Mouse (Mus musculus) liver, embryonic 14 days (tissue): ENCODE measurements around the gene Nedd8. TPM values are rescaled to one million over a fixed set of nuclear protein-coding genes. Genes with fewer than 3 reads are reported as not detected.

Experiments
- polyA plus RNA-seq: library from polyadenylated mRNA; depleted of rRNA; stranded (reverse); fragments of >200 nt; gene quantifications from 2 replicates; pipeline ENCODE4 v1.2.3, GENCODE M21; 2012; rRNA removed

Gene Nedd8
- polyA plus RNA-seq, result 177 and 195 TPM in 2 replicates

DNA sequence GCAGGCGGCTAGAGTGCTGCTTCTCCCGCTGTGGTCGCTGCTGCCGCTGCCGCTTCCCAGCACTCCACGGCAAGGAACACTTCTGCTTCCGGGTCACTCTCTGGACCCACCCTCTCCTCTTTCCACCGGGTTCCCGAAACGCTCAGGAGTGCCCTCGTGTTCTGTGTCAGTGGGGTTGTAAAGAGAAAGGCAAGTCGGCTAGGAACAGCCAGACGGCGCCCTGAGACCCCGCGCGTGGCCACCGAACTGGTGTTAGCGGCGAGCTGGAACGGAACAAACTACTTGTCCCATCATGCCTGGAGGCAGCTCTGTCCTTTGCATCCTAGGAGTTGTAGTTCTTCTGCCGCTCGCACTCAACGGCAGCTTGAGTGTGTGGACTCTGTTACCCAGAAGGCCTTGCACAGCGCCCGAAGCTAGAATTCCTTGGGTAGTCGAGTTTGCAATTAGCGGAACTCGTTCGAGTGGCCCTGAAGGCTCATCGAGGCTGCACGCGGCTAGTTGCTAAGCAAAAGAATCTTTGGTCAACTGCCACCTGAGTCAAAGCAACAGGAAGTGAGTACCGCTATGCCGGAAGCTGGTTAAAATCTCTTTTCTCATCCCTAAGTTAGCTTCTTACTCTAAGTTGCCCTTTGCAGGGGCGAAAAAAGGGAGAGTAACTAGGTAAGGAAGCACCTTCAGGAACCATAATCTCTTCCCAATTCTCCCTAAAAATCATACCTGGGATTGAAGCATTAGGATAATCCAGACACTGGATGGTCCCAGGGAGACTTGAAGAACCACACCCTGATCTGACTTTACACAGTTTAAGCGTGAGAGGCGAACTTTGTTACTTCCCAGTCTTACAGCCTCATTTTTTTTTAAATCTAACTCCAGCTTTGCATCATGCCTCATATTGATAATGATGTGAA, at the start of gene Nedd8, which contains the start of gene Gmpr2:
Gene Nedd8, minus strand, starts transcription at position 292 of the 908 bp plus-strand sequence.
Gene Gmpr2, plus strand, starts transcription at position 109 of the 908 bp plus-strand sequence.

DNA sequence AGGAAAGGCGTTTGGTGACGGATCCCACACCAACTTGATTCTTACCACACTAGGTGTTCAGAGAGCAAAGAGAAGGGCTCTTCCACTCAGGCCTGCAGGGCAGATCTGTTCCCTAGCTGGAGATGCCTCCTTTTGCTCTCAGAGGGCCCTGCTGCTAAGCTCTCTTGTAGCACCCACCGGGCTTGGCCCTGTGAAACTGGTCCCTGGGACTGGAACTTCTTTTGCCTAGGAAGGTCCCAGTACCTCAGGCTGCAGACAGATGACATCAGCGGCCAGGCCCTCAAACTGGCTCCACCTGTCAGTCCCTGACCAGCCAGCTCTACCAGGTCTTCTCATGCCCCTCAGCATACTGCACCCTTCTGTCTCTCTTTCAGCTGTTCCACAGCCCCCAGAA, 41.8 kb upstream of the Nedd8 start, which contains the start of gene Tgm1:
Gene Tgm1, minus strand, starts transcription at position 198 of the 394 bp plus-strand sequence.

DNA sequence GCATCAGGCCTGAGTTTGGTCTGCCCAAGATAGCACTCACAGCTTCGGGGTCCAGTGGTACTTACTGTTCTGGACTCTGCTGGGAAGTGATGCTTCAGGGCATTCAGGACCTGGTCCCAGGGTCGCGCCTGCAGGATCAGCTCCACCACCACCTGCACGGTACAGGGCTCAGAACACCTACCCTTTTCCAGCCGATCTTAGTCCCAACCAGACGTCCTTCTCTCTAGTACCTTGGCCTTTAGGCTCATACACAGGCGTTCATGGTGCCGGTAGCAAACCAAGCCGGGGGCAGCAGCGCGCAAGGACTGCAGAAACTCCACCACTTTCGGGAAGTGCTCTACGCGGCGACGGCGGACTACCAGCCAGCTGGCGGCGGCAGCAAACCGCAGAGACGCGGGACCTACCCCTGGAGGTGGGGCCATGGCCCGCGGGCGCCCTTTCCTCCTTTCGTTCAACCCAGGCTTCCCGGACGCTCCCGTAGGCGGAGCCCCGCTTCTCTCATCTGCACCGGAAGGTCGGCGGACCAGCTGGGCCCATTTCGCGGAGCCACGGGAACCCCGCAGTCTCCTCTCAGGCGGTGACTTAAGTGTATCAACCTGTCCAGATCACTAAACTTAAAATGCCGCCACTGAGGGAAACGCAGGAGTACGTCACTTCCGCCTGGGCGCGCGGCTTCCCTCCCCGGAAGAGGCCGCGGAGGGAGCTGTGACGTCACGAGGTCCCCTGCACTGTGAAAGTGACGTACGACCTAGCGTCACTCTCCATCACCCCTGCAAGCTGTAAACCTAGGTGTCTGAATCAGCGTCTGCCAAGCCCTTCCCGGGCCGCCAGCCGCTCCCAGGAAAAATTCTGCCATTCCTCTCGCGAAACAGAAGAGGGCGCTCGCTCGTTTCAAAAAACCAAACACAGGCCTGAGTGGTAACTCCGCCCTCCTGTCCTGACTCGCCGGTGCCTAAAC, 9.5 kb upstream of the Nedd8 start, which contains the start of gene Tinf2:
Gene Tinf2, minus strand, starts transcription at position 661 of the 958 bp plus-strand sequence.

DNA sequence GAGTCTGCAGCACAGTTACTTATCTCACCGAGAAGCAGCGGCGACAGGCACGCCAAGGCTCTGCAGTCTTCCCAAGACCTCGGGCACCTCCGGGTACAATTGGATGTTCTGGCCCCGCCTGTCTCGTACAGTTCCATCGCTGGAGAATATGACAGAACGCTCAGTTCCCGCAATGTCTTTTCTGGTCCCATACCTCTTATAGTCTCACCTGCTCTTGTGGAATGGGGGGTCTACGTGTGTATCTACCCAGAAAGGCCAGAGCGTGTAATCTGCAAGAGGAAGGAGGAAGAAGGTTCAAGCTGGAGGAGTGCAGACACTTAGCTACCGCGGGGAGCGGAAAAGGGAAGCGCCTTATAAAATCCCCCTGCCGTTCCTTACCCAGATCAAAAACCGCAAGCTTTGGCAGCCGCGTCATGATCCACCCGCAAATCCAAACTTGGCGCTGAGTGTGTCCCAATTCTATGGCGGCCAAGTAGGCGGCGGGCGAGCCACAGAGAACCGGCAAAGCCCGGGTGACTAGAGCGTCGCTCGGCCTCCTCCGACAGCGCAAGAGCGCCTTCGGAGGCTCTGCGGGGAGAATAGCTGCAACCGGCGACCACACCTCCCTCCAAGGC, 11.9 kb downstream of the Nedd8 start, which contains the start of gene Mdp1:
Gene Mdp1, minus strand, starts transcription at position 549 of the 614 bp plus-strand sequence.

DNA sequence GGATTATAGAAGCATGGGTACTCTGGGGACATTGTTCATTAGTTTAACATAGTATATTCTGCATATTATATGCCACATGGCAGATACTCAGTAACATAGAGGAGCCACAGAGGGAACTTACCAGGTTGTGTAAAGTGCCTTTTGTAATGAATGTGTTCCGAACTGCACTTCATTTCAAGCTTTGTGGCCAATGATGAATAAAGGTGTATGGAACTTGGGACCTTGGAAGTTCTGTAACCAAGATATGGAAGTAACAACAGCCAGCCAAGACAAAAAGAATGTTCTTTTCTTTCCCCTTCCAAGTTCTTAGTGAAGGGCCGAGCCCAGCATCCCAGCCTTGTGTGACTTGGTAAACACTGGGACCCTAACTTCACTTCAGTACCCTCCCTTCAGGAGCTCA, 22.0 kb downstream of the Nedd8 start, which contains the start of gene Tssk4:
Gene Tssk4, plus strand, starts transcription at position 301 of the 400 bp plus-strand sequence.

DNA sequence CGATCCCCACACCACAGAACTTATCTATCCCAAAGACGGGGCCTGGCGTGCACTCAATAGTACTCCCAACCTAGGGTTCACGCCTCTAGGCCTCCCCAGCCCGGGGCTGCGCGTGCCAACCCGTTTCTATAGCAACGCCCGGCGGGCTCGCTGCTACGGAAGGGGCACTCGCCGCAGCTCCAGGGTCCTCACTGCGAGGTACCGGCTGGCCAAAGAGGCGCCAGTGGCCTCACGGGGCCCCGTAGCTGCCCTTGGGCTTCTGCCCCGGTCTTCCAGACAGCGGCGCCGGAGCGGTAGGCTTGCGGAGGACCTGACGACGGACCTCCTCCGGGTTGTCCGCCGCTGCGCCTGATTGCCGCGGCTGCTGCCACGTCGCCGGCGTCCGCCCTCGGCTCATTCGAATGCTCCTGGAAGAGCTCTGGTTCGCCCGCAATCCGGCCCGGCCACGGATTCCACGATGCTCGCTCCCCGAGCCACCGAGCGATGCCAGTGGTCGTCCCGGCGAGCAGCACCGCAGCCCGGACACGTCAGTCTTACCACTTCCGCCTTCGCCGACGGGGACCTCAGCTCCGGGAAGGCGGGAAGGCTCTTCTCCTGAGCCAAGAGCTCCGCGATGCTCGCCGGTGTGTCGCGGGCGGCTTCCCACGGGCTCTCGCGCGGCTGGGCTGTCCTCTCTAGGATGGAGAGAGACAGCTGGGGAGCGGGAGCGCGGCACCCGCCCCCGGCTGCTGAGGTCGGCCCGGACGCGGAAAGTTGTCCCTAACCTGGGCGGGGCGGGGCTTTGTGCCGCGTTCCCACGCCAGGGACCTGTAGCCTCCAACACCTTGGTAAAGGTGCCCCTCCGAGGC, 28.6 kb downstream of the Nedd8 start, which contains the start of gene Tm9sf1:
Gene Tm9sf1, minus strand, starts transcription at position 747 of the 848 bp plus-strand sequence.

DNA sequence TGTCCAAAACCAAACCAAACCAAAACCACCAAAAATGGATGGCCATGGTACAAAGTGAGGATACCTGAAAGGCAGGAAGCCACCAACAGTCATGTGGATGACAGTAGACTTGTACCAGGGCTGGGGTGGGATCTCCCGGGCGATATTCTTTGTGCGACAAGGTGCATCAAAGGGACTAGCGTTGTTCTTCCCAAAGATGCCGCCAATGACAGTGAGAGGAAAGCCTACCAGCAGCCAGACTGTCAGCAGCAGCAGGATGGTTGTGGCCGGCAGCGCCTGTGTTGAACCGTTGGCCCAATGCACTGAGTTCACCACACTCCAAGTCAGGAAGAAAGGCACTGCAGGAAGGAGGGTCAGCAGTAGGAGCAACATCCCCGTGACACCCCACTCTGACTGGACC, 34.1 kb downstream of the Nedd8 start, which contains the start of gene Gm49378:
Gene Gm49378, minus strand, starts transcription at position 101 of the 400 bp plus-strand sequence.

DNA sequence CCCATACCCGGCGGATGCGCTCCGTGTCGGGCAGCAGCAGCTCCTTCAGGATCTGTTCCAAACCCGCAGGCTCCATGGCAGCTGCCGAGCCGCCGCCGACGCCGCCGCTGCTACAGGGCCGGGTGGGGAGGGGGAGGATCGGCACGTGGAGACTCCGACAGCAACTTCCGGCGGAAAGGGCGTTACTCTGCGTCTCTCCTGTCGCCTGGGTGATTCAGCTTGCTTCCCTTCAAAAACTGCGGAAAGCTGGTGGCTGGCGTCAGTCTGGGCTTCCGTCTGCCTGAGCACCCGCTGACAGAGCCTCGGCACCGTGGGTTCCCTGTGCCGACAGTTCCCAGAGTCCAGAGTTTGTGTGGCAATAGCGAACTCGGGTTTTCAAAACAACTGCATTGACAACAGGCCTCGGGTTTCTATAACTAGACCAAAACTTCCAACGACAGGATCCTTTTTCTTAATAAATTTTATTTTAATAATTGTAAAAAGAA, 36.4 kb downstream of the Nedd8 start, which contains the start of gene Ipo4:
Gene Ipo4, minus strand, starts transcription at position 435 of the 485 bp plus-strand sequence.

DNA sequence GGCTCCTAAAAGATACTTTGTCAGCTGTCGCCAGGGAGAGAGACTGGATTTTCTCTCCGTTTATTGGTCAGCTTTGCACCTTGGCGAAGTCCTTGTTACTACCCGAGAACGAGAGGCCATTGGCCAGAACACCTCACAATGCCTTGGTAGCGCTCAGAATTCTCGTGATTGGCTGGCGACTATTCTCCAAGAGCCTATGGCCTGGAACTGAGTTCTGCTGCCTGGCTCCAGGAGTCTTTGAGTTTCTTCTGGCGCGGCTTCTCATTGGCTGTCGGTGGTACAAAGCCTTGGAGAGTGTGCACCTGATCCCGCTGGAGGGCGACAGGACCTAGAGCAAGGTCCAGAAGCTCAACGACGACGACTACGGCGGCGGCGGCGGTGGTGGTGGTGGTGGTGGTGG, 54.1 kb downstream of the Nedd8 start, which contains the start of gene Rec8:
Gene Rec8, plus strand, starts transcription at position 216 of the 400 bp plus-strand sequence.

Other genes starting within 250 kb of the Nedd8 start
- 45.3 and 46.0 TPM in 2 replicates for gene Dhrs4, start 193.4 kb downstream of the Nedd8 start, polyA plus RNA-seq
- gene Carmil3, start 181.5 kb downstream of the Nedd8 start, polyA plus RNA-seq, result 2.0 and 2.3 TPM in 2 replicates
- 0.06 and 0.08 TPM in 2 replicates for gene Cpne6, start 161.7 kb downstream of the Nedd8 start, polyA plus RNA-seq
- 0.01 TPM in 1 of 2 replicates, not detected in the other for gene Nrl, start 147.1 kb downstream of the Nedd8 start, polyA plus RNA-seq
- gene Pck2, start 131.9 kb downstream of the Nedd8 start, polyA plus RNA-seq, result 21.6 and 22.1 TPM in 2 replicates
- gene Dcaf11, start 112.1 kb downstream of the Nedd8 start, polyA plus RNA-seq, result 29.4 and 35.9 TPM in 2 replicates
- gene A730061H03Rik, start 111.7 kb downstream of the Nedd8 start, polyA plus RNA-seq, result 0.76 and 0.83 TPM in 2 replicates
- gene Fitm1, start 96.5 kb downstream of the Nedd8 start, polyA plus RNA-seq, result 0.20 and 0.69 TPM in 2 replicates
- 49.6 and 57.9 TPM in 2 replicates for gene Psme1, start 94.0 kb downstream of the Nedd8 start, polyA plus RNA-seq
- 17.8 and 19.8 TPM in 2 replicates for gene Emc9, start 86.8 kb downstream of the Nedd8 start, polyA plus RNA-seq
- gene Psme2, start 81.0 kb downstream of the Nedd8 start, polyA plus RNA-seq, result 63.6 and 64.0 TPM in 2 replicates
- gene Rnf31, start 80.4 kb downstream of the Nedd8 start, polyA plus RNA-seq, result 5.9 and 7.5 TPM in 2 replicates
- 17.6 and 23.7 TPM in 2 replicates for gene Irf9, start 68.6 kb downstream of the Nedd8 start, polyA plus RNA-seq
- gene Rec8, start 54.1 kb downstream of the Nedd8 start, polyA plus RNA-seq, result 1.7 and 2.1 TPM in 2 replicates
- 24.1 TPM in 2 replicates for gene Ipo4, start 36.2 kb downstream of the Nedd8 start, polyA plus RNA-seq
- gene Gm49378, start 34.2 kb downstream of the Nedd8 start, polyA plus RNA-seq, result 1.5 and 1.6 TPM in 2 replicates
- 25.0 and 29.3 TPM in 2 replicates for gene Tm9sf1, start 28.3 kb downstream of the Nedd8 start, polyA plus RNA-seq
- 0.35 and 0.44 TPM in 2 replicates for gene Tssk4, start 21.9 kb downstream of the Nedd8 start, polyA plus RNA-seq
- gene Mdp1, start 11.6 kb downstream of the Nedd8 start, polyA plus RNA-seq, result 14.2 and 15.2 TPM in 2 replicates
- 13.3 and 16.5 TPM in 2 replicates for gene Gmpr2, start 183 bp downstream of the Nedd8 start, polyA plus RNA-seq
- 15.3 and 17.8 TPM in 2 replicates for gene Tinf2, start 9.7 kb upstream of the Nedd8 start, polyA plus RNA-seq
- gene Tgm1, start 41.8 kb upstream of the Nedd8 start, polyA plus RNA-seq, result 2.4 and 2.5 TPM in 2 replicates
- gene Rabggta, start 50.1 kb upstream of the Nedd8 start, polyA plus RNA-seq, result 10.6 and 12.3 TPM in 2 replicates
- gene Dhrs1, start 73.6 kb upstream of the Nedd8 start, polyA plus RNA-seq, result 27.6 and 31.2 TPM in 2 replicates
- gene Nop9, start 73.6 kb upstream of the Nedd8 start, polyA plus RNA-seq, result 12.2 and 15.0 TPM in 2 replicates
- 36.1 and 38.6 TPM in 2 replicates for gene Cideb, start 86.3 kb upstream of the Nedd8 start, polyA plus RNA-seq
- 0.57 and 0.65 TPM in 2 replicates for gene Ltb4r2, start 89.3 kb upstream of the Nedd8 start, polyA plus RNA-seq
- 2.2 and 3.1 TPM in 2 replicates for gene Ltb4r1, start 93.8 kb upstream of the Nedd8 start, polyA plus RNA-seq
- gene Adcy4, start 112.0 kb upstream of the Nedd8 start, polyA plus RNA-seq, result 0.86 and 0.99 TPM in 2 replicates
- gene Ripk3, start 116.7 kb upstream of the Nedd8 start, polyA plus RNA-seq, result 12.6 and 15.4 TPM in 2 replicates
- gene Nfatc4, start 151.0 kb upstream of the Nedd8 start, polyA plus RNA-seq, result 0.71 and 1.5 TPM in 2 replicates
- gene Nynrin, start 181.9 kb upstream of the Nedd8 start, polyA plus RNA-seq, result 1.6 and 1.7 TPM in 2 replicates
- 0.10 and 0.16 TPM in 2 replicates for gene Cbln3, start 212.3 kb upstream of the Nedd8 start, polyA plus RNA-seq
- 7.3 and 8.4 TPM in 2 replicates for gene Khnyn, start 212.8 kb upstream of the Nedd8 start, polyA plus RNA-seq
- 5.3 and 6.1 TPM in 2 replicates for gene Sdr39u1, start 228.2 kb upstream of the Nedd8 start, polyA plus RNA-seq